Mouse (Mus musculus) right cerebral cortex, postnatal 10 days (tissue): ENCODE measurements at regions not wholly inside any gene's neighbourhood (a gene's known extent, or its start where the extent isn't known, plus 50 kb on each side); places are given as distances from the start of the nearest gene placed in this dataset.
A peak's percentile ranks its signal among the peaks of the same experiment; 100 is the strongest.

ENCODE experiments used
- DNase-seq, 2 experiments: peaks; one replicate each; pipeline ENCODE4 v3.0.0; 2021; ENCODE audit warnings: low spot score in 2 of 2

GRCm38 (mm10) chr10:97383881-97384280, 95.5 kb upstream of the Dcn start:
- no peak for DNase-seq

- no peak for DNase-seq
Observed at GRCm38 (mm10) chr10:97387196-97387876, 92.1 kb upstream of the Dcn start.

GRCm38 (mm10) chr10:97389647-97390590, 89.5 kb upstream of the Dcn start:
- DNase-seq, result no peak

- DNase-seq, result no peak
Observed at GRCm38 (mm10) chr10:97397062-97397771, 82.2 kb upstream of the Dcn start.

- DNase-seq, result no peak
Observed at GRCm38 (mm10) chr10:97397896-97398295, 81.5 kb upstream of the Dcn start.

- DNase-seq, result no peak
Observed at GRCm38 (mm10) chr10:97402524-97402923, 76.9 kb upstream of the Dcn start.

- DNase-seq, result no peak
Observed at GRCm38 (mm10) chr10:97404076-97404787, 75.2 kb upstream of the Dcn start.

GRCm38 (mm10) chr10:97409181-97409581, 70.2 kb upstream of the Dcn start:
- peak in 1 of 2 experiments; percentile 22 for DNase-seq

GRCm38 (mm10) chr10:97409909-97410308, 69.5 kb upstream of the Dcn start:
- no peak for DNase-seq

GRCm38 (mm10) chr10:97422579-97422978, 56.8 kb upstream of the Dcn start:
- DNase-seq, result no peak

- no peak for DNase-seq
Observed at GRCm38 (mm10) chr10:97423039-97423700, 56.2 kb upstream of the Dcn start.
